Mouse (Mus musculus) heart, adult 2 months (tissue): ENCODE results near the gene Pnldc1. TPM values are rescaled to one million over a fixed set of nuclear protein-coding genes. Genes with fewer than 3 reads are reported as not detected.

Experiments
- DNase-seq, 2 experiments: peaks; one replicate each; pipeline ENCODE4 v3.0.0; 2021
- H3K27ac ChIP-seq: fragments of 200-600 bp; 2 replicates; pipeline ENCODE4 v1.8.1; 2022
- H3K27me3 ChIP-seq: fragments of 200-500 bp; 2 replicates; pipeline ENCODE4 v1.6.1; 2012; ENCODE audit warnings: mild to moderate bottlenecking, low read length, inconsistent platforms, mixed read lengths; ENCODE audit not compliant: control insufficient read depth, insufficient read depth
- H3K36me3 ChIP-seq: fragments of 200-500 bp; 2 replicates; pipeline ENCODE4 v1.6.1; 2012; ENCODE audit warnings: low read length, inconsistent platforms; ENCODE audit not compliant: control insufficient read depth, insufficient read depth
- H3K4me1 ChIP-seq: fragments of 200-500 bp; 2 replicates; pipeline ENCODE4 v1.6.1; 2011; ENCODE audit warnings: low read length; ENCODE audit not compliant: control insufficient read depth, insufficient read depth
- H3K4me3 ChIP-seq: fragments of 200-600 bp; 2 replicates; pipeline ENCODE4 v1.8.1; 2022
- H3K79me2 ChIP-seq: fragments of 200-500 bp; replicated peaks from 2 replicates; pipeline ENCODE4 v1.6.1; 2012; ENCODE audit warnings: mild to moderate bottlenecking, inconsistent platforms, low read length, moderate library complexity, mixed read lengths; ENCODE audit not compliant: control insufficient read depth, insufficient read depth
- H3K9ac ChIP-seq: fragments of 200-500 bp; 2 replicates; pipeline ENCODE4 v1.6.1; 2012; ENCODE audit warnings: low read depth, mild to moderate bottlenecking, control low read depth, inconsistent platforms, low read length, mixed read lengths
- CTCF ChIP-seq: fragments of 200-600 bp; IDR thresholded peaks from 2 replicates; pipeline ENCODE4 v1.8.1; 2022; ENCODE audit warnings: antibody characterized with exemption, mild to moderate bottlenecking, moderate library complexity
- EP300 ChIP-seq: fragments of 200-500 bp; IDR thresholded peaks from 2 replicates; pipeline ENCODE4 v1.6.1; 2011; ENCODE audit warnings: low read depth, low read length, control low read depth; ENCODE audit not compliant: insufficient read depth
- POLR2A ChIP-seq: fragments of 200-500 bp; IDR thresholded peaks from 2 replicates; pipeline ENCODE4 v1.6.1; 2011; ENCODE audit warnings: mild to moderate bottlenecking, low read depth, low read length, control low read depth; ENCODE audit not compliant: insufficient read depth
- WGBS: fragments of 180-500 bp; shearing (Covaris S2); methylation state at CpG from one replicate; pipeline ENCODE4 v1.1.7; 2018; 5-methylcytosine and 5-hydroxymethylcytosine counted together
- intact Hi-C: fragments of 180-260 bp; cut with DNase I; formaldehyde crosslinking; loops from one replicate; pipeline ENCODE4 v1.15.1; 2025
- polyA plus RNA-seq: library from polyadenylated mRNA; depleted of rRNA; stranded (reverse); fragments of >200 nt; gene quantifications from 2 replicates; pipeline ENCODE4 v1.2.3, GENCODE M21; 2012
- total RNA-seq, 2 experiments: library from RNA; stranded (reverse); gene quantifications; 2 replicates each; pipeline ENCODE4 v1.2.3; 2021

The Pnldc1 gene
- total and polyA plus RNA-seq, 3 experiments = 0.42 to 1.9 (median 0.93) TPM

GRCm38 (mm10) chr17:12857395-12857794 is 52.6 kb downstream of the Pnldc1 start:
- 56% methylated on average over 3 of the region's 3 CpGs for WGBS
- no peak overlapping the region for H3K27ac ChIP-seq
- H3K36me3 ChIP-seq = no peaks in the 10 kb centered on the region
- H3K27me3 ChIP-seq = no peaks in the 10 kb centered on the region
- H3K4me3 ChIP-seq = no peak overlapping the region
- H3K79me2 ChIP-seq = no peaks in the 10 kb centered on the region
- intact Hi-C loops = no loop called here
- no peak for TF ChIP-seq CTCF
- TF ChIP-seq EP300 = no peak
- no peak for TF ChIP-seq POLR2A
- no peak for DNase-seq
- H3K9ac ChIP-seq = no peak overlapping the region
- no peaks in the 10 kb centered on the region for H3K4me1 ChIP-seq

- WGBS = 94% methylated on average over 11 of the region's 11 CpGs
Observed at GRCm38 (mm10) chr17:12854386-12854785, 55.6 kb downstream of the Pnldc1 start.

GRCm38 (mm10) chr17:12853821-12854220 is 56.2 kb downstream of the Pnldc1 start:
- 81% methylated on average over 2 of the region's 2 CpGs for WGBS
- no peak for TF ChIP-seq POLR2A
- TF ChIP-seq CTCF = no peak
- TF ChIP-seq EP300 = no peak
- Histone ChIP-seq H3K27me3 (no peaks in the 10 kb centered on the region), H3K9ac (no peak overlapping the region), H3K4me1 (no peaks in the 10 kb centered on the region), H3K27ac (no peak overlapping the region), H3K79me2 (no peaks in the 10 kb centered on the region), H3K36me3 (no peaks in the 10 kb centered on the region), H3K4me3 (no peak overlapping the region)
- intact Hi-C loops = no loop called here
- DNase-seq = no peak

More at GRCm38 (mm10) chr17:12854386-12854785, 55.6 kb downstream of the Pnldc1 start:
- Histone ChIP-seq H3K27me3 (no peaks in the 10 kb centered on the region), H3K9ac (no peak overlapping the region), H3K4me3 (no peak overlapping the region), H3K4me1 (no peaks in the 10 kb centered on the region), H3K36me3 (no peaks in the 10 kb centered on the region), H3K79me2 (no peaks in the 10 kb centered on the region), H3K27ac (no peak overlapping the region)
- no peak for TF ChIP-seq POLR2A
- no peak for TF ChIP-seq CTCF
- no peak for TF ChIP-seq EP300
- no peak for DNase-seq
- intact Hi-C loops = no loop called here

GRCm38 (mm10) chr17:12851689-12852088 is 58.3 kb downstream of the Pnldc1 start:
- TF ChIP-seq POLR2A = no peak
- no peak for TF ChIP-seq CTCF
- no peak for TF ChIP-seq EP300
- no peak for DNase-seq
- H3K27ac ChIP-seq = no peak overlapping the region
- H3K36me3 ChIP-seq = no peaks in the 10 kb centered on the region
- intact Hi-C loops = no loop called here
- H3K4me1 ChIP-seq = no peaks in the 10 kb centered on the region
- 76% methylated on average over 11 of the region's 11 CpGs for WGBS
- H3K4me3 ChIP-seq = no peak overlapping the region
- H3K79me2 ChIP-seq = no peaks in the 10 kb centered on the region
- H3K27me3 ChIP-seq = no peaks in the 10 kb centered on the region
- no peak overlapping the region for H3K9ac ChIP-seq

- no peaks in the 10 kb centered on the region for H3K79me2 ChIP-seq
- no peak overlapping the region for H3K27ac ChIP-seq
- WGBS = 82% methylated on average over 8 of the region's 8 CpGs
- no peak overlapping the region for H3K9ac ChIP-seq
- H3K27me3 ChIP-seq = no peaks in the 10 kb centered on the region
- DNase-seq = no peak
- H3K36me3 ChIP-seq = no peaks in the 10 kb centered on the region
- intact Hi-C loops = no loop called here
- no peak for TF ChIP-seq EP300
- TF ChIP-seq CTCF = no peak
- no peak for TF ChIP-seq POLR2A
- no peaks in the 10 kb centered on the region for H3K4me1 ChIP-seq
- no peak overlapping the region for H3K4me3 ChIP-seq
Observed at GRCm38 (mm10) chr17:12849778-12850382, 60.1 kb downstream of the Pnldc1 start.

DNA sequence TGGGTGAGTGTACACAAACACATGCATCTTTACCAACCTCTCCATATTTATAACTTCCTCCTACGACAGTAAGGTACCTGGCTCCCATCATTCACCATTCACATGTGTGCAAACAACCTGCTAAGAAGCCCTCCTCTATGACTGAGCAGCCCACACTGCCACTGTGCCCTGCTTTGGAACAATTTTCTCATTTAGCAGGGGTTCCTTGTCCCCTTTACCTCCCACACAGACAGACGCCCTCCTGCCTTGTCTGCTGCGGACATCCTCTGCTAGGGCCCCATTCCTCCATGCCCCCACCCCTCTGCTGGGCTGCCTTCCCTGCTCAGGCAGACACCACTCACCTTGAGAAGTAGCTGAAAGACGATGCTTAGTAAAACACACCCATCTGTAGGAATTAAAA is 62.3 kb downstream of the Pnldc1 start:
- no peak overlapping the region for H3K4me3 ChIP-seq
- no peaks in the 10 kb centered on the region for H3K27me3 ChIP-seq
- H3K4me1 ChIP-seq = no peaks in the 10 kb centered on the region
- no peak overlapping the region for H3K9ac ChIP-seq
- H3K27ac ChIP-seq = no peak overlapping the region
- TF ChIP-seq EP300 = no peak
- no peaks in the 10 kb centered on the region for H3K79me2 ChIP-seq
- intact Hi-C loops = no loop called here
- DNase-seq = no peak
- no peaks in the 10 kb centered on the region for H3K36me3 ChIP-seq
- WGBS = 70% methylated on average over 4 of the region's 4 CpGs
